Mouse (Mus musculus): Measurements from ENCODE around the gene Pole2.

- TF ChIP-seq POLR2A (IDR thresholded peaks at IDR 0.05; ENCODE audit: borderline replicate concordance, low read depth, low read length) (no peak), CTCF (IDR thresholded peaks at IDR 0.05; ENCODE audit: low read depth, low read length) (no peak)
Measured at GRCm38 (mm10) chr12:69249766-69250165, 21.8 kb upstream of the Pole2 start.
